Mouse (Mus musculus) lung, embryonic 16.5 days (tissue): ENCODE results near the gene Nlrp3. TPM values are rescaled to one million over a fixed set of nuclear protein-coding genes. Genes with fewer than 3 reads are reported as not detected.

ENCODE experiments used
- ATAC-seq: fragments of 200-750 bp; cut with Nextera tagmentation; 2 replicates; pipeline ENCODE4 v1.8.0; 2017; ENCODE audit warnings: low read depth, mild to moderate bottlenecking, moderate library complexity
- H3K27ac ChIP-seq: fragments of 300-500 bp; sonication (generic); 2 replicates; pipeline ENCODE4 v1.5.1; 2014; ENCODE audit warnings: mild to moderate bottlenecking, control low read depth, low read length
- H3K27me3 ChIP-seq: fragments of 300-500 bp; sonication (generic); 2 replicates; pipeline ENCODE4 v1.6.1; 2014; ENCODE audit warnings: low read depth, low read length, mixed read lengths; ENCODE audit not compliant: control insufficient read depth, insufficient read depth
- H3K36me3 ChIP-seq: fragments of 300-500 bp; sonication (generic); 2 replicates; pipeline ENCODE4 v1.6.1; 2014; ENCODE audit warnings: low read length; ENCODE audit not compliant: control insufficient read depth, insufficient read depth
- H3K4me1 ChIP-seq: fragments of 300-500 bp; sonication (generic); replicated peaks from 2 replicates; pipeline ENCODE4 v1.6.1; 2014; ENCODE audit warnings: low read length, mixed read lengths; ENCODE audit not compliant: control insufficient read depth, insufficient read depth
- H3K4me2 ChIP-seq: fragments of 300-500 bp; sonication (generic); 2 replicates; pipeline ENCODE4 v1.6.1; 2014; ENCODE audit warnings: low read depth, low read length, control low read depth
- H3K4me3 ChIP-seq: fragments of 300-500 bp; sonication (generic); 2 replicates; pipeline ENCODE4 v1.5.1; 2014; ENCODE audit warnings: mild to moderate bottlenecking, low read length, control low read depth
- H3K9ac ChIP-seq: fragments of 300-500 bp; sonication (generic); 2 replicates; pipeline ENCODE4 v1.6.1; 2014; ENCODE audit warnings: low read length, control low read depth
- H3K9me3 ChIP-seq: fragments of 300-500 bp; sonication (generic); 2 replicates; pipeline ENCODE4 v1.6.1; 2016; ENCODE audit warnings: low read length; ENCODE audit not compliant: control insufficient read depth
- WGBS: fragments of 180-500 bp; shearing (Covaris S2); extraction: QIAGEN DNeasy Blood & Tissue Kit; methylation state at CpG from one replicate; pipeline ENCODE4 v1.1.7; 2014; 5-methylcytosine and 5-hydroxymethylcytosine counted together
- polyA plus RNA-seq: library from polyadenylated mRNA; unstranded; fragments of >200 nt; fragmentation: Nextera tagmentation; extraction: Ambion mirVana; gene quantifications from 2 replicates; pipeline ENCODE4 v1.2.1, GENCODE M21; 2015

The Nlrp3 gene
- polyA plus RNA-seq, 1 experiment from 2014 or later, result 0.31 TPM

- 56% methylated on average over 5 of the region's 5 CpGs for WGBS
- Histone ChIP-seq H3K27ac (no peak overlapping the region), H3K4me1 (no peaks in the 10 kb centered on the region), H3K27me3 (no peaks in the 10 kb centered on the region), H3K36me3 (no peaks in the 10 kb centered on the region), H3K4me2 (no peak overlapping the region), H3K4me3 (no peak overlapping the region), H3K9ac (no peak overlapping the region), H3K9me3 (no peaks in the 10 kb centered on the region)
- no peak for ATAC-seq
These were observed 11.1 kb upstream of the Nlrp3 start for GRCm38 (mm10) chr11:59530221-59530620.

GRCm38 (mm10) chr11:59530870-59531535 is 10.4 kb upstream of the Nlrp3 start:
- Histone ChIP-seq H3K36me3 (no peaks in the 10 kb centered on the region), H3K4me3 (no peak overlapping the region), H3K27me3 (no peaks in the 10 kb centered on the region), H3K27ac (no peak overlapping the region), H3K4me1 (no peaks in the 10 kb centered on the region), H3K9me3 (no peaks in the 10 kb centered on the region), H3K4me2 (no peak overlapping the region), H3K9ac (no peak overlapping the region)
- ATAC-seq, result no peak
- WGBS, result 53% methylated on average over 6 of the region's 6 CpGs

DNA sequence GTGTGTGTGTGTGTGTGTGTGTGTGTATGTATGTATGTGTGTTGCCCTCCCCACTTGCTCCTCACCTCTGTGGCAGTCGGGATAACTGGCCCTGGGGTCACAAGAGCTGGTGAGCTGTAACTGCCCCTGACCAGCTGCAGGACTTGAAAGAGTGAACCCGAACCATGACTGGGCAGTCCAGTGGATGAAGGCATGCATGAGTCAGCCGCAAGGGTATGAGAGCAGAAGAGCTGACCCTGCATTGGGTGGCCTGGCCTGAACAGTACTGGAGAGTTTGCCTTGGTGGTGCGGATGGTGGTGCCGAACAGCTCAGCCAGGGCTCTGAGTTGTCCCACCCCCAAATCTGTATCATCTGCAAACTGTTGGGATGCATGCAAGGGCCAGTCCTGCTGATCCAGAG is 9.8 kb upstream of the Nlrp3 start:
- H3K27me3 ChIP-seq, result no peaks in the 10 kb centered on the region
- H3K4me3 ChIP-seq, result no peak overlapping the region
- H3K4me1 ChIP-seq, result no peaks in the 10 kb centered on the region
- H3K4me2 ChIP-seq, result no peak overlapping the region
- H3K27ac ChIP-seq, result no peak overlapping the region
- ATAC-seq, result no peak
- 61% methylated on average over 5 of the region's 5 CpGs for WGBS
- H3K36me3 ChIP-seq, result no peaks in the 10 kb centered on the region
- no peaks in the 10 kb centered on the region for H3K9me3 ChIP-seq
- H3K9ac ChIP-seq, result no peak overlapping the region

- peaks cover 11% of the 10 kb centered on the region; the same call in 1 of the 2 replicates for H3K4me1 ChIP-seq
- ATAC-seq, result peak; percentile 57
- WGBS, result 66% methylated on average over 16 of the region's 16 CpGs
- H3K4me2 ChIP-seq, result 0 out of 2 replicates have a peak overlapping the region, but pooled peaks have one; percentile 41
- peak overlapping the region; percentile 47 for H3K27ac ChIP-seq
- peaks cover 3% of the 10 kb centered on the region; the same call in 1 of the 2 replicates for H3K9me3 ChIP-seq
- no peaks in the 10 kb centered on the region for H3K36me3 ChIP-seq
- no peak overlapping the region for H3K9ac ChIP-seq
- no peaks in the 10 kb centered on the region for H3K27me3 ChIP-seq
- H3K4me3 ChIP-seq, result no peak overlapping the region
These were observed 3.9 kb upstream of the Nlrp3 start for GRCm38 (mm10) chr11:59537218-59538130.

- 18% methylated on average over 11 of the region's 11 CpGs for WGBS
- Histone ChIP-seq H3K9ac (peak overlapping the region; percentile 13; the same call in 1 of the 2 replicates), H3K27me3 (no peaks in the 10 kb centered on the region), H3K36me3 (no peaks in the 10 kb centered on the region), H3K27ac (peak overlapping the region; percentile 47), H3K4me1 (peaks cover 11% of the 10 kb centered on the region; the same call in 1 of the 2 replicates), H3K4me3 (peak overlapping the region; percentile 11; the same call in 1 of the 2 replicates), H3K4me2 (peak overlapping the region; percentile 41), H3K9me3 (peaks cover 3% of the 10 kb centered on the region; the same call in 1 of the 2 replicates)
- ATAC-seq, result peak; percentile 73
These were observed 3.0 kb upstream of the Nlrp3 start for GRCm38 (mm10) chr11:59538387-59538786.

DNA sequence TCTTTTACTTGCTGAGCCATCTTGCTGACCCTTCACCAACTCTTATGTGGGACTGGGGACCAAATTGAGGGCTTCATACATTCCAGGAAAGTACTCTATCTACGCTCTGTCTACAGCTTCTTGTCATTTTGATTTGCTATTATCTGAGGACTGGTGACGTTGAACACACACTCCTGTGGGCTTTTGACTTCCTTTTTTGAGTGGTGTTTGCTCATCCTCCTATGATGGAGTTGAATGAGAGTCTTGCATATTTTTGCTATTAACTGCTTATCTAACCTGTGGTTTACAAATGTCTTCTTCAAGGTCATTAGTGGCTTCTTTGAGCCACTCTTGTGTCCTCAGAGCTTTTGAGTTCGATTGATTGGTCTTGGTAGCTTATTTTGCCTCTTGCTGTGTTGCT is 1.2 kb upstream of the Nlrp3 start:
- ATAC-seq, result no peak
- WGBS, result 53% methylated on average over 3 of the region's 3 CpGs
- no peaks in the 10 kb centered on the region for H3K27me3 ChIP-seq
- H3K9me3 ChIP-seq, result peaks cover 3% of the 10 kb centered on the region; the same call in 1 of the 2 replicates
- no peak overlapping the region for H3K4me2 ChIP-seq
- H3K36me3 ChIP-seq, result no peaks in the 10 kb centered on the region
- no peak overlapping the region for H3K4me3 ChIP-seq
- no peak overlapping the region for H3K9ac ChIP-seq
- H3K27ac ChIP-seq, result no peak overlapping the region
- peaks cover 11% of the 10 kb centered on the region; the same call in 1 of the 2 replicates for H3K4me1 ChIP-seq

- no peak overlapping the region for H3K27ac ChIP-seq
- WGBS, result 77% methylated on average over 6 of the region's 6 CpGs
- no peak for ATAC-seq
- no peaks in the 10 kb centered on the region for H3K27me3 ChIP-seq
- no peak overlapping the region for H3K4me3 ChIP-seq
- no peaks in the 10 kb centered on the region for H3K9me3 ChIP-seq
- no peaks in the 10 kb centered on the region for H3K36me3 ChIP-seq
- peaks cover 9% of the 10 kb centered on the region; the same call in 1 of the 2 replicates for H3K4me1 ChIP-seq
- no peak overlapping the region for H3K9ac ChIP-seq
- no peak overlapping the region for H3K4me2 ChIP-seq
These were observed 1.1 kb downstream of the Nlrp3 start for GRCm38 (mm10) chr11:59542442-59542841.

DNA sequence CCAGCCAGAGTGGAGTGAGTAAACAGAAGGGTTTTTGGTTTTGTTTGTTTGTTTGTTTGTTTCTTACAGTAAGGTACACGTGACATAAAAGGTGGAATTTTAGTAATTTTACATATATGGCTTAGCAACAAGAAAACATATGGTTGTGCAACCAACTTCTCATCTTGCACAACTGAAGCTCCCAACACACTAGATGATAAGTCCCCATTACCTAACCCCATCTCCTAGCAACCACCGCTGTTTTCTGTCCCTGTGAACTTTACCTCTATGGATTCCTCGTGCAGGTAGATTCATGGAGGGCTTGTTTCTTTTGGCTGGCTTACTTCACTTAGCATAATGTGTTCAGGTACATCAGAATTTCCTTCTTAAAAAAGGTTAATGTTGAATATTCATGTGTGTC is 2.0 kb downstream of the Nlrp3 start:
- H3K27ac ChIP-seq, result no peak overlapping the region
- no peaks in the 10 kb centered on the region for H3K36me3 ChIP-seq
- 71% methylated on average over 3 of the region's 3 CpGs for WGBS
- peaks cover 4% of the 10 kb centered on the region; the same call in 1 of the 2 replicates for H3K4me1 ChIP-seq
- no peak overlapping the region for H3K9ac ChIP-seq
- H3K27me3 ChIP-seq, result no peaks in the 10 kb centered on the region
- no peak overlapping the region for H3K4me3 ChIP-seq
- no peak for ATAC-seq
- no peak overlapping the region for H3K4me2 ChIP-seq
- no peaks in the 10 kb centered on the region for H3K9me3 ChIP-seq

GRCm38 (mm10) chr11:59544005-59544404 is 2.6 kb downstream of the Nlrp3 start:
- Histone ChIP-seq H3K4me2 (no peak overlapping the region), H3K27me3 (no peaks in the 10 kb centered on the region), H3K27ac (no peak overlapping the region), H3K4me1 (no peaks in the 10 kb centered on the region), H3K36me3 (no peaks in the 10 kb centered on the region), H3K4me3 (no peak overlapping the region), H3K9ac (no peak overlapping the region), H3K9me3 (no peaks in the 10 kb centered on the region)
- WGBS, result 81% methylated on average over 9 of the region's 9 CpGs
- no peak for ATAC-seq
